Mouse (Mus musculus) G1E (cell line): Measurements from ENCODE around the gene Slc9a9. TPM values are rescaled to one million over a fixed set of nuclear protein-coding genes. Genes with fewer than 3 reads are reported as not detected.
"Not testable (repeated sequence)": the region's sequence is repeated elsewhere in the genome, so short reads cannot be mapped to it uniquely, and the experiment has no call there.

ENCODE experiments used
- ATAC-seq: 2 replicates; pipeline ENCODE4 v1.8.0; 2016; ENCODE audit warnings: mild to moderate bottlenecking; ENCODE audit not compliant: insufficient number of reproducible peaks, poor library complexity, low FRiP score, severe bottlenecking; ENCODE audit errors: extremely low read depth
- DNase-seq: peaks from one replicate; pipeline ENCODE4 v3.0.0; 2012; ENCODE audit warnings: low spot score
- H3K27me3 ChIP-seq: 2 replicates; pipeline ENCODE4 v1.6.1; 2012; ENCODE audit warnings: mild to moderate bottlenecking, low read length, inconsistent platforms; ENCODE audit not compliant: insufficient read depth
- H3K36me3 ChIP-seq: replicated peaks from 2 replicates; pipeline ENCODE3; 2012; ENCODE audit warnings: mild to moderate bottlenecking, inconsistent platforms
- H3K4me1 ChIP-seq: 2 replicates; pipeline ENCODE4 v1.6.1; 2012; ENCODE audit warnings: low read depth, low read length, inconsistent platforms, mixed read lengths; ENCODE audit not compliant: insufficient read depth
- H3K4me3 ChIP-seq: 2 replicates; pipeline ENCODE4 v1.5.1; 2012; ENCODE audit warnings: low read depth, mild to moderate bottlenecking, inconsistent platforms, low read length, moderate library complexity, mixed read lengths
- H3K9me3 ChIP-seq: replicated peaks from 2 replicates; pipeline ENCODE4 v1.6.1; 2012; ENCODE audit warnings: inconsistent platforms
- CTCF ChIP-seq: IDR thresholded peaks from 2 replicates; pipeline ENCODE4 v1.5.1; 2012; ENCODE audit warnings: low read depth, low read length, inconsistent platforms, mixed read lengths
- GATA1 ChIP-seq: IDR thresholded peaks from 2 replicates; pipeline ENCODE4 v1.6.1; 2012; ENCODE audit warnings: borderline replicate concordance, low read length, inconsistent platforms, mixed read lengths
- GATA2 ChIP-seq: IDR thresholded peaks from 2 replicates; pipeline ENCODE4 v1.6.1; 2012; ENCODE audit warnings: low read depth, low read length, inconsistent platforms, borderline replicate concordance
- POLR2AphosphoS5 ChIP-seq: IDR thresholded peaks from 2 replicates; pipeline ENCODE4 v1.6.1; 2012; ENCODE audit warnings: low read depth, low read length, inconsistent platforms; ENCODE audit not compliant: insufficient replicate concordance
- TAL1 ChIP-seq: conservative IDR thresholded peaks from 2 replicates; pipeline ENCODE4 v1.6.1; 2012; ENCODE audit warnings: low read depth, low read length, inconsistent platforms, mixed read lengths
- polyA plus RNA-seq: library from polyadenylated mRNA; stranded (reverse); fragments of >175 nt; gene quantifications from 2 replicates; pipeline ENCODE4 v1.2.3, GENCODE M21; 2012
- total RNA-seq, 2 experiments: library from RNA; stranded (forward) in 1 of 2; stranded (reverse) in 1 of 2; fragments of 200-1000 nt in 1 of 2; fragments of >200 nt in 1 of 2; fragmentation: Nextera tagmentation in 1 of 2; gene quantifications; 2 replicates each; pipeline ENCODE4 v1.2.3; 2014 to 2017

Gene Slc9a9
- not detected in 2 replicates for total RNA-seq (2014; fragmentation: Nextera tagmentation)
- 0.11 TPM in 1 of 2 replicates, not detected in the other for total RNA-seq (2017)
- polyA plus RNA-seq: not detected in 2 replicates

- ATAC-seq: no peak
- DNase-seq: no peak
- no peak within 1 kb of the TSS for H3K4me3 ChIP-seq
Observed at GRCm38 (mm10) chr9:94669791-94670577, at the start of gene Slc9a9. Gene Slc9a9 (plus strand): TSS chr9:94669909.

GRCm38 (mm10) chr9:94620342-94620741 is 49.4 kb upstream of the Slc9a9 start:
- DNase-seq (no peak), ATAC-seq (no peak)
- Histone ChIP-seq H3K36me3 (no peaks in the 10 kb centered on the region), H3K4me1 (no peaks in the 10 kb centered on the region), H3K9me3 (peaks cover 12% of the 10 kb centered on the region; the same call in 1 of the 2 replicates), H3K4me3 (no peak overlapping the region), H3K27me3 (no peaks in the 10 kb centered on the region)
- TF ChIP-seq GATA1 (no peak), POLR2AphosphoS5 (no peak), CTCF (no peak), TAL1 (no peak), GATA2 (no peak)

More at GRCm38 (mm10) chr9:94669791-94670577, at the start of gene Slc9a9:
- H3K9me3 ChIP-seq: peaks cover 39% of the 10 kb centered on the region
- H3K36me3 ChIP-seq: no peaks in the 10 kb centered on the region
- no peaks in the 10 kb centered on the region for H3K4me1 ChIP-seq
- TF ChIP-seq GATA1: no peak
- no peak for TF ChIP-seq GATA2
- no peak for TF ChIP-seq CTCF
- no peak for TF ChIP-seq TAL1
- H3K27me3 ChIP-seq: no peaks in the 10 kb centered on the region

- peaks cover 12% of the 10 kb centered on the region; the same call in 1 of the 2 replicates for H3K9me3 ChIP-seq
- no peaks in the 10 kb centered on the region for H3K4me1 ChIP-seq
- no peak overlapping the region for H3K4me3 ChIP-seq
- H3K36me3 ChIP-seq: no peaks in the 10 kb centered on the region
- TF ChIP-seq GATA2 (no peak), GATA1 (no peak), CTCF (no peak), POLR2AphosphoS5 (no peak), TAL1 (no peak)
- H3K27me3 ChIP-seq: no peaks in the 10 kb centered on the region
- DNase-seq (no peak), ATAC-seq (no peak)
Observed at GRCm38 (mm10) chr9:94620846-94621245, 48.9 kb upstream of the Slc9a9 start.

GRCm38 (mm10) chr9:94621902-94622301 is 47.8 kb upstream of the Slc9a9 start:
- H3K4me3 ChIP-seq: no peak overlapping the region
- ATAC-seq (no peak), DNase-seq (no peak)
- no peaks in the 10 kb centered on the region for H3K36me3 ChIP-seq
- no peaks in the 10 kb centered on the region for H3K27me3 ChIP-seq
- no peaks in the 10 kb centered on the region for H3K4me1 ChIP-seq
- peaks cover 10% of the 10 kb centered on the region; the same call in 1 of the 2 replicates for H3K9me3 ChIP-seq
- TF ChIP-seq CTCF (no peak), GATA2 (no peak), GATA1 (no peak), TAL1 (no peak), POLR2AphosphoS5 (no peak)

GRCm38 (mm10) chr9:94626737-94627136 is 43.0 kb upstream of the Slc9a9 start:
- H3K36me3 ChIP-seq: no peaks in the 10 kb centered on the region
- TF ChIP-seq CTCF: no peak
- no peak for TF ChIP-seq POLR2AphosphoS5
- no peak for TF ChIP-seq GATA1
- TF ChIP-seq TAL1: no peak
- TF ChIP-seq GATA2: no peak
- H3K9me3 ChIP-seq: peaks cover 15% of the 10 kb centered on the region
- no peaks in the 10 kb centered on the region for H3K27me3 ChIP-seq
- no peaks in the 10 kb centered on the region for H3K4me1 ChIP-seq
- no peak for DNase-seq
- ATAC-seq: no peak
- H3K4me3 ChIP-seq: no peak overlapping the region

- Histone ChIP-seq H3K27me3 (no peaks in the 10 kb centered on the region), H3K4me1 (no peaks in the 10 kb centered on the region), H3K9me3 (peaks cover 15% of the 10 kb centered on the region), H3K4me3 (no peak overlapping the region), H3K36me3 (no peaks in the 10 kb centered on the region)
- ATAC-seq: no peak
- no peak for DNase-seq
- TF ChIP-seq CTCF (no peak), TAL1 (no peak), GATA2 (no peak), GATA1 (no peak), POLR2AphosphoS5 (no peak)
Observed at GRCm38 (mm10) chr9:94628948-94629347, 40.8 kb upstream of the Slc9a9 start.

GRCm38 (mm10) chr9:94634275-94634674 is 35.4 kb upstream of the Slc9a9 start:
- not testable (repeated sequence) for H3K4me3 ChIP-seq, H3K27me3 ChIP-seq, H3K9me3 ChIP-seq, H3K36me3 ChIP-seq, ATAC-seq, H3K4me1 ChIP-seq, DNase-seq
